Mouse (Mus musculus) 416B (cell line): ENCODE measurements around the gene Unc13d.
"Not testable (repeated sequence)": the region's sequence is repeated elsewhere in the genome, so short reads cannot be mapped to it uniquely, and the experiment has no call there.

ENCODE experiments used
- DNase-seq: peaks from one replicate; pipeline ENCODE4 v3.0.0; 2011; ENCODE audit warnings: low read depth

The Unc13d gene

DNA sequence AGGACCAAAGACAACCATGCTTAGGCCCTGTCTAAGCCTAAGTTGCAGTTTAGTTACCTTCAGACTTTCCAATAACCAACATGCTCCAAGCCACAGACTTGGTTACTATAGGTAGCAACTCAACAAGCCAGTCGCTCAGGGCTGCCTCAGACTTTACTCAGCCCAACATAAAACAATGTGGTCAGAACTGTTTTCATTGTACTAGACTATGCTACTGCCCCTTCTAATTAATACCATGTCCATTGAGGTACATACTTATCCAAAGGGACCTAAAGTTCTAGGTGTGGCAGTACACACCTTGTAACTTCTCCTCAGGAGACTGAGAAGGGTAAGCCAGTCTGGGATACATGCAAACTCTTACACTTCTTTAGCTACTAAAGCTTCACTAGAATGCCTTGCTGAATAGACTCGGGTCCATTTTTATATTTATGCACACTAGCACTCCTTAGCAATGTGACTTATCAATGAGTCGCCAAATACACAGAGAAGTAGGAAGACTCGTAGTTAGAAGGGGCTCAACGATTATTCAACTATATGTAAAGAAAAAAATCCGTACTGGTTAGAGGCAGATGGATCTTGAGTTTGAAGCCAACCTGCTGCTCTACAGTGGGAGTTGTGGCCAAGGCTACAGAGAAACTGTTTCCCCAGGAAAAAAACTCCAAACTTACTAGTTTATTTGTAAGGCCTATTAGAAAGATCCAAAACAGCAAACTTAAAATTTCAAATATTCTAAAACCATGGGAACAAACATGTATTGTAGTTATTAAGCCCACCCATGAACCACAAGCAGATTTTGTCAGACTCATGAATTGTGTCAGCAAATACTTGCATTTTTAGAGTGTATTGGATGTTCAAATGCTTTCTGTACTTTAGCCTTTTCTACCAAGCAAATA is 56.2 kb downstream of the Unc13d start:
- DNase-seq: peak; percentile 67

DNA sequence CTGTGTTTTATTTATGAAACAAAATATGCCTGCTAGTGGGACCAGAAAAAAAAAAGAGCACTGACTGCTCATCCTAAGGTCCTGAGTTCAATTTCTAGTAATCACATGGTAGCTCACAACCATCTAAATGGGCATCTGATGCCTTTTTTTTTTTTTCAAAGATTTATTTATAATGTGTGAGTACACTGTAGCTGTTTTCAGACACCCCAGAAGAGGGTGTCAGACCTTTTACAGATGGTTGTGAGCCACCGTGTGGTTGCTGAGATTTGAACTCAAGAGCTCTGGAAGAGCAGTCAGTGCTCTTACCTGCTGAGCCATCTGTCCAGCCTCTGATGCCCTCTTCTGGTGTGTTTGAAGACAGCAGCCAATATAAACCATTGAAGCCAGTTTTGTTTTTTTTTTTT is 57.2 kb downstream of the Unc13d start:
- peak; percentile 72 for DNase-seq

DNA sequence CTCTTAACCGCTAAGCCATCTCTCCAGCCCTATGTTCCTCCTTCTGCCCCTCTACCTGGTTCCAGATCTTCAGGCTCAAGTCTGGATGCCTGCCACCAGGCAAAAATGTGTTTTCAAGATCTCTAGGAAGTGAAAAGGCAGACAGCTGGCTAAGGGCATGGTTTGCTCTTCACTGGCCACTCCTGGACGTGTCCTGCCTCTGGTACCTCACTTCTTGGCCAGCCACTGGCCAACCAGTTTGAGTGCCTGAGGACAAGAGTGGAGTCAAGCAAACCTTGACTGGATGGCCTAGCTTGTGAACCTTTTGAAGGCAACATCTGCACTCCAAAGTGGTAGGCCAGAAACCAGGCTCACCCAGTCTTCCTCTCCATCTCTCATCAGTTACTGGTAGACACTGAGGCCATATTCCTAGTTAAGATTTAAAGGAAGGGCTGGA is 57.8 kb downstream of the Unc13d start:
- DNase-seq: peak; percentile 55

DNA sequence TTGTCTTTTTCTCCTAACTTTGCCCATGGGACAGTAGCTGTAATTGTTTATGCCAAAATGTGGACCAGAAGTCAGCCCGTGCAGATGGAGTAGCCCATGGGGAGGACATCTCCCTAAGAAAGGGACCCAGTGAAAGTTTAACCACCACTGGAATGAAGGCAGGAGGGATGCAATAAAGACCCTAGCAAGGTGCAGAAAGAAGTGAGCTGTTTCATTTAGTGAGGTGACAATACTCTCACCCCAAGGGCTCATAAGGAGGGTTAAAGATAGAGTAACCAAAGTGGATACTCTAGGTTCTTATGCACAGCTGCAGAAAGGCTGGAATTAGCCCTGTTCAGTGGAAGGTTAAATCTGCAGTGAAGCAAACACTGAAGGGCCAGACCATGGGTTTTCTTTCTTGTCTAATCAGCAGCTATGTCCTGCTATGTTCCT is 58.4 kb downstream of the Unc13d start:
- no peak for DNase-seq

DNA sequence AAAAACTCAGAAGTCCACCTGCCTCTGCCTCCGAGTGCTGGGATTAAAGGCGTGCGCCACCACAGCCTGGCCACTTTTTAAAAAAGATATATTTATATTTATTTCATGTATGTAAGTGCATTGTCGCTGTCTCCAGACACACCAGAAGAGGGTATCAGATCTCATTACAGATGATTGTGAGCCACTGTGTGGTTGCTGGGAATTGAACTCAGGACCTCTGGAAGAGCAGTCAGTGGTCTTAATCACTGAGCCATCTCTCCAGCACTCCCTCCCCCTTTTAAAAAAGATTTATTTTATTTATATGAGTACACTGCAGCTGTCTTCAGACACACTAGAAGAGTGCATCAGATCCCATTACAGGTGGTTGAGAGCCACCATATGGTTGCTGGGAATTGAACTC is 58.9 kb downstream of the Unc13d start:
- not testable (repeated sequence) for DNase-seq

DNA sequence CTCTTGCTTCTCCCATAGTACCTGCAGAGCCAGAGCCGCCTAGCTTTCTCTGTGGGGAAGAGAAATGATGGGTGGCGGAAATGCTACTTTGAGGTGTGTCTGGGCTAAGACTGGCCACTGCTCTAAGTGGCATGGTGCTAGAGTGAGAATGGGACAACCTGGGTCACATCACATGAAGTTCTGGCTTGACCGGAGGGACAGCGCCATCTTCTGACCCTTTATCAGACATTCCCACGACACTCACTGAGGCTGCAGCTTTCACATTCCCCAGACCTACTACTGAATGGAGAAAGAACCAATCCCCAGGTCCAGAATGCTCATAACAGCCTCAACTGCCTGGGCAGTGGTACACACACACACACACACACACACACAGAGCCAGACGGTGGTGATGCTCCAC is 59.7 kb downstream of the Unc13d start:
- DNase-seq: peak; percentile 85

DNA sequence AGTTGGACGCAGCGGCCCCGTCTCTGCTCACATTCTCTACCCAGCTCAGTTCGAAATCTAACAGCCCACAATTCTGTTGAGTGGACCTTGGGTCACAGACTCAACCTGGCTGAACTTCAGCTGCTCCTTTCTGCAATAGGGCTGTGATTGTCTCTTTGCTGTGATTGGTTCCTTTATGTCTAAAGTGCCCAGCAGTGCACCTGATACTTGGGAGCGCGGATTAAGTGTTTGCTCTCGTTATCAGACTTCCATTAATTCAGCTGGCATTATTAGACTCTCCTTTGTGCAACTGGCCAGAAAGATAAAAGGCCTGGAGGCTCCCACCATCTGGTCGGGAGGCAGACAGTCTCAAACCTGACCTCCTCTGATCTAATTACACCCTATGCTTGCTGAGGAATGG is 62.9 kb downstream of the Unc13d start:
- DNase-seq: no peak

DNA sequence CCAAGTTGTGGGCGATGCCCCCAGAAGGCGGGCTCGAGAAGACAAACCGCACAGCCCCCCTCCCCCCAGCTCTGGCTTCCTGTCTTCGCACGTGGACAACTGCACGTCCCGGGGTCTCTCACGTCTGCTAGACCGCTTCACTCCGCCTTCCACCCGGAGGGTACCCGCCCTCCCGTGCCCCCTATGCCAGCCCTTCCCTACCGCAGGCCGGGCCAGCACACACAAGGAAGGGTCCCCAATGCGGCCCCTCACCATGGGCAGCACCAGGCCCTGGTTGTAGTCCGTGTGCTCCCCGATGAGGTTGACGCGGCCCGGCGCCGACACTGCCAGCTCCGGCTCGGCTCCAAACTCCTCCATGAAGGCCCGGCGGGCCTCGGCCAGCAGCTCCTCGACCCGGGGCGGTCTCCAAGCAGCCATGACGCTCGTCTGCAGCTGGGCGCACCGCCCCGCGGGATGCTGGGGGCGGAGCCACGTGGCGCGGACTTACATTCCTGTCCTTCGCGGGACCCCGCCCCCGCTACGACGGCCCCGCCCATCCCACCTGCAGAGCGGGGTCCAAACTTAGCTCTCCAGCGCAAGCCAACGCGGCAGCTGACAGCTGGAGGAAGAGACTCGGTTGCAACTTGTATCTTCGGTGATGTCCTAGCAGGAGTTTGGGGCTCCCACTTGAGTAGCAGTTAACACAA is 65.4 kb downstream of the Unc13d start, which contains the start of gene Galk1:
TSS of gene Galk1 (minus strand) at position 458 of the 686 bp plus-strand sequence.
- DNase-seq: peak; percentile 95
